Mouse (Mus musculus) lung, postnatal 10 days (tissue): ENCODE data around the gene Lrrn1.

Source experiments
- DNase-seq: peaks from one replicate; pipeline ENCODE4 v3.0.0; 2021

Gene Lrrn1

DNA sequence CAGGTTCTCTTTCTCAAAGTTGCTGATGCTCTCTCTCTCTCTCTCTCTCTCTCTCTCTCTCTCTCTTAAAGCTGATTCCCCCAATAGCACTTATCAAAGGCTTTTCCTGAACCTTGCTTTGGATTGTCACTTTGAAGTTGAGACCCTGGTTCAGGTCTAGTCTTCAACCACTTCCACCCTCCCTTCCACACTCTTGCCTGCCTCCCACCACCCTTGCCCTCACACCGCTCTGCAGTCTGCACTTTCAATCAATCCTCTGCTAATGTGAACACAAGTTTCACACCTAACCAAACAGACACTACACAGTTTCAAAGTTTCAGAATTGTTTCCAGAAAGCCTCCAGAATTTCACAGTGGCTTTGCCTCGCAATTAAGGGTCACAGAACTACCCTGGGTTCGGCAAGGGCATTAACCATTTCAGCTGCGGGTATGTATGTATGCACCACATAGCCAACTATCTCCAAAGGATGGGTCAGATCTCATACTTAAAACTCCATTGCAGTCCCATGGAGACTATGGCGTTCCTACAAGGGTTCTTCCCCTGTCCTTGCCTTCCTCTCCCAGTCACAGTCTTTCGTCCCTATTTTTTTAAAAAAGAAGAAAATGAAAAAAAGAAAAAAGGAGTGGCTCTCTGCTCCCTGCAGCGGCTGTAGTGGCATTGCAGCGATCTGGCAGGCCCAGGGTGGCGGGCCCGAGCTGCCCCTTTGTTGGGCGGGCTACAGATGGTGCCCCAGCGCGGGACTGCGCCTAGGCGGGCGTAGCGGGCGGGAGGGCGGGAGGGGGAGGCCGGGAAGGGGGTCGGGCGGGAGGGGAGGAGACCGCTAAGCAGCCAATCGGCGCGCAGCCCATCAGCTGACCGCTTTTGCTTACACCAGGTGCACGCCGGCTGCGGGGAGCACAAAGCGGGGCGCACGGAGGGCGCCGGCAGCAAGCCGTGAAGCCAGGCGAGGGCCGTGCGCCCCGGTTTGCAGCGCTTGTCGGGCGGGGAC lies at the start of gene Lrrn1:
TSS of gene Lrrn1 (plus strand) at position 892 of the 988 bp plus-strand sequence.
- no peak for DNase-seq

- DNase-seq = no peak
Measured at GRCm38 (mm10) chr6:107494491-107494890, 35.1 kb upstream of the Lrrn1 start.

GRCm38 (mm10) chr6:107495830-107496229 lies 33.7 kb upstream of the Lrrn1 start:
- DNase-seq = no peak

DNA sequence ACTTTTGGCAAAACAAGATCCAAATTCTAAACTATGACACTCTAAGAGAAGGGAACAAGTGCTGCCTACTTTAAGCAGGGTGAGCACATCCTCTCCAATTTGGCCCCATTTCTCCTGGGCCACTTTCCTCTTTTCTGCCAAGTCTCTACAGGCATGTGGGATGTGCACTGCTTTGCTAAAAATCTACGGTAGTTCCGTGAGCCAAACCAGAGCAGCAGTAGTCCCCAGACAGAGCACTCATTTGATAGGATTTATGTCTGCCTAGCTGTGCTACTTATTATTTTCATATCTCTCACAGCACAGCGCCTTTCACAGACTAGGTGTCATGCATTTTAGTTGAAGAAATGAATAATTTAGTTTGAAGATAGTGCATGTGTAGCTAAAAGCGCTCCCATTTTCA lies 15.9 kb upstream of the Lrrn1 start:
- no peak for DNase-seq

DNA sequence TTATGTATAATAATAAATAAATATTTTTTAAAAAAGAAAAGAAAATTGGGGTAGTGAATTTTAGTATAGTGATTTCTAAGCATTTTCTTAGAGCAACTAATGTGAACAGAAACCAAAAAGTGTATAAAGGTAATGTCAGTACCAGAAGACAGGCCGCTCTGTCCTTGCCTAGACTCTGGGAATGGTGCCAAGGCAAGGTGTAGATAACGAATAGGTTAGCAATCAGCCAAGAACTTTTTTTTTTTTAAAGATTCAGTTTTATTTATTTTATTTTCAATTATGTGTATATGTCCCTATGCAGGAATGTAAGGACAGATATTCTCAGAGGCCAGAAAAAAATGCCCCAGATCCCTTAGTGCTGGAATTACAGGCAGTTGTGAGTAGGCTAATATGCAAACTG lies 5.6 kb upstream of the Lrrn1 start:
- DNase-seq = no peak

- DNase-seq = peak; percentile 2
Measured at GRCm38 (mm10) chr6:107529911-107530431, 403 bp downstream of the Lrrn1 start.

- DNase-seq = no peak
Measured at GRCm38 (mm10) chr6:107530621-107531285, 1.2 kb downstream of the Lrrn1 start.

GRCm38 (mm10) chr6:107531526-107532080 lies 2.0 kb downstream of the Lrrn1 start:
- DNase-seq = no peak

DNA sequence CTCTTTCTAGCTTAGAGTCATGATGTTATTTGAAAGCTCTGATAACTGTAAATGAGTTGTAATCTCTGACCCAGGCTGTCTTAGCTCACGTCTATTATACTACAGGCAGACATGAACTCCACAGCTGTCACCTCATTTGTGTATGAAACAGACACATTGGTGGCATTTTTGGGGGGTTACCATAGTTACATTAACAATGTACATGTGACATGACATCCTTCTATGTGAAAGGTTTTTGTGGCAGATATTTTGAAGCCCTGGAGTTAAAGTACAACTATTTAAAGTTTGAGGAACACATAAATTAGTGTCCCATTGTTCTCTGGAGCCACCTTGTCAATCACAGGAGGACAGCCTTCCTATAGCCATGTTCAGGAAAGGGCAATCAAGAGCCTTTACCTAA lies 5.0 kb downstream of the Lrrn1 start:
- DNase-seq = no peak

DNA sequence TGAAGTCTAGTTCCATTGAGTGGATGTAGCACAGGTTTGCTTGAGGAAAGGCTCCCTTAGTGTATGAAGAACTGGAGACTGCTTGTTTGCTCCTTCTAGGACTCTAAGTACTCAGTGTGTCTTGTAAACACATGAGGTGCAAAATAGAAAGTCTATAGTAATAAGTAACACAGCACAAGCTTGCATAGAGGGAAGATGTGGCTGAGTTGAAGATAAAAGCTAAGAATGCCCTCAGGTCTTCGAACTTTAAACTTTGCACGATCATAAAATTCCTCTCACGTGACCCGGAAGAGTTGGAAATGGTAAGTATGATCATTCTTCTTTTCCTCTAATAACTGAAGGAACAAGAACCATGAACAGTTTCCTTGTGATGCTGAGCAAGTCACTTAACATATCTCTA lies 7.1 kb downstream of the Lrrn1 start:
- no peak for DNase-seq

- no peak for DNase-seq
Measured at GRCm38 (mm10) chr6:107541222-107541621, 11.7 kb downstream of the Lrrn1 start.

DNA sequence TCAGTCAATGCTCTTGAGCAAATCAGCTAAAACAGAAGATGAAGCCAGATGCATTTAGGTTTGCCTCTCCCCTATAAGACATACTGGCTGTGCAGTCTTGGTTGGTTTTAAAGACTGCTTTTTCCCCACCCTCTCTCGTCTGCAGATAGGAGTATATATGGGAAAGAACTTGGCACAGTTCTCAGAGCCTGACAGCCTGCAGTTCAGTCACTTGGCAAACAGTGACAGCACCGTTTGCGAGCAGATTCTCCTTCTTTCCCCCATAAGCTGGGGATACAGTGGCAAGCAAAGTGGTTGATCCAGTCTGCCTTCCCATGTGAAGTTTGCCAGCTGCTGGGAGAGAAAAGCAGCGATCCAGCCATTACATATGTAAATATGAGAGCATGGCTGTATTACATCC lies 12.3 kb downstream of the Lrrn1 start:
- no peak for DNase-seq

- DNase-seq = no peak
Measured at GRCm38 (mm10) chr6:107546272-107546671, 16.7 kb downstream of the Lrrn1 start.

DNA sequence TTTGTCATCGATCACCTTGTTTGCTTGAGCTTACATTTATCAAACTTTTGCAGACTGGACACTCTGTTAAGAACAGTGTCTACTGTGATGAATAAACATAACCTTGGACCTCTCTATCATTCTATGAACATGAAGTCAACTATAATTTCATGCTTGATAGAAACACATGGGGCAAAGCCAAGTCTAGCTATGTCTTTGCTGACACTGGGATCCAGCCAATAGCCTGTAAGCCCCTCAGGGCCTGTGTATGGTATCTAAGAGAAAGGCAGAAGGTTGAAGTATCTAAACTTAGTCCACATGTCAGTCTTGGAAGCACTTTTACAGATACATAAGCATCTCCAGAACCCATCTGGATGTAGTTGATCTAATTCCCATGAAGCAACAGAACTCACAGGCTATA lies 22.9 kb downstream of the Lrrn1 start:
- no peak for DNase-seq

GRCm38 (mm10) chr6:107555364-107555763 lies 25.8 kb downstream of the Lrrn1 start:
- DNase-seq = no peak

- no peak for DNase-seq
Measured at GRCm38 (mm10) chr6:107556996-107557395, 27.4 kb downstream of the Lrrn1 start.

DNA sequence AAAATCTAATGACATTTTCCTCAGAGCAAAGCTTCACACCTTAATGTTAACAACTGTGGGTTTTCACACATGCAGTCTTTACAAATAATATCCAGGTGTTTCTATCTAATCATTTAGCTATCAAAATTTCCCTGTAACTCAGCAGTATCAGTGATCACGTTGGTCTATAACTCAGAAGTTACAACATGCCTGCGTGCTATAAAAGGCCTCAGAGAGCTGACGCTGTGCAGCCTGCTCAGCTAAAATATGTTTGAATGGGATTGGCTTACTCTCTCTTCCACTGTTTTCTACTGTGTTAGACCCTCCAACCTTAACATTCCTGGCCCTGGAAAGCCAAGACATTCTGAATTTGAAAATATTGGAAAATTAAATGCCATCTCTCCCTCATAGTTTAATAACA lies 28.2 kb downstream of the Lrrn1 start:
- DNase-seq = no peak

DNA sequence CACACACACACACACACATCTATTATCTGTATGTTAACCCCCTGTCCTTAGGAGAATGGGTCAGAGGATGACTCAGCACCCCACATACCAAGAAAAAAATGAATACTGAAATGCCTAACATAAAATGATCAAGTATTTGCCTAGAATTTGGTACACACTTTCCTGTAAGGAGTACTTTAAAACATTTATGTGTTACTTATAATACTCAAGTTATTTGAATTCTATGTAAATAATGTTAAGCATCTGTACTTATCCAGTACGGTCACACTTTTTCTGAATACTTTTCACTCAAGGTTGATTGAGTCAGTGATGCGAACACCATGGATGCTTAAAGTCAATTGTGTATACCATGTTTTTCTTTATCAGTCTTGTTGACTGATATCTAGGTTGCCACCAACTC lies 32.7 kb downstream of the Lrrn1 start:
- DNase-seq = no peak

- DNase-seq = peak; percentile 9
Measured at GRCm38 (mm10) chr6:107566944-107567634, 37.5 kb downstream of the Lrrn1 start.

- no peak for DNase-seq
Measured at GRCm38 (mm10) chr6:107574561-107574960, 45.0 kb downstream of the Lrrn1 start.

DNA sequence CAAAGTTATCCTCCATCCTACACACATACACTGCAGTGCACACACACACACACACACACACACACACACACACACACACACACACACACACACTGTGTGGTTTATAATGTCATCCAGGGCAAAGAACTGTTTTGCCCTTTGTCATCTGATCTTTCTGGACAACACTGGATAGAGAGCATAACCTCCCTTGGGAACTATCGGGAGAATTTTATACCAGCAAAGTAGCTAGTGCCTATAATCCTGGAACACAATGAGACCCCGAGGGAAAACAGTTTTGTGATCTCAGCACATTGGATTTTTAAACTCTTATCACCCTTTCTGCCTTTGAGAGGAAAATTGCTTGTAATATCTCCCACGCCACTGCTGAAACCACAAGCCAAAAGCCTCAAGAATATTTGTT lies 45.8 kb downstream of the Lrrn1 start:
- DNase-seq = no peak

GRCm38 (mm10) chr6:107577309-107577708 lies 47.7 kb downstream of the Lrrn1 start:
- no peak for DNase-seq
